Mouse (Mus musculus) heart, embryonic 11.5 days (tissue): ENCODE measurements around the gene Akap6. TPM values are rescaled to one million over a fixed set of nuclear protein-coding genes. Genes with fewer than 3 reads are reported as not detected.

ENCODE experiments used
- ATAC-seq: fragments of 200-750 bp; cut with Nextera tagmentation; replicated peaks from 2 replicates; pipeline ENCODE4 v1.8.0; 2017; ENCODE audit warnings: moderate library complexity; ENCODE audit not compliant: insufficient number of reproducible peaks, low FRiP score, low TSS enrichment
- H3K27ac ChIP-seq: fragments of 300-500 bp; sonication (generic); 2 replicates; pipeline ENCODE4 v1.5.1; 2014; ENCODE audit warnings: mild to moderate bottlenecking, low read depth, low read length
- H3K27me3 ChIP-seq: fragments of 300-500 bp; sonication (generic); 2 replicates; pipeline ENCODE4 v1.6.1; 2014; ENCODE audit warnings: mild to moderate bottlenecking, low read length, mixed read lengths; ENCODE audit not compliant: control insufficient read depth, insufficient read depth
- H3K36me3 ChIP-seq: fragments of 300-500 bp; sonication (generic); 2 replicates; pipeline ENCODE4 v1.6.1; 2014; ENCODE audit warnings: mild to moderate bottlenecking, low read length, moderate library complexity, mixed read lengths; ENCODE audit not compliant: control insufficient read depth, insufficient read depth
- H3K4me1 ChIP-seq: fragments of 300-500 bp; sonication (generic); 2 replicates; pipeline ENCODE4 v1.6.1; 2014; ENCODE audit warnings: low read length; ENCODE audit not compliant: control insufficient read depth, insufficient read depth
- H3K4me2 ChIP-seq: fragments of 300-500 bp; sonication (generic); 2 replicates; pipeline ENCODE4 v1.6.1; 2014; ENCODE audit warnings: mild to moderate bottlenecking, moderate library complexity
- H3K4me3 ChIP-seq: fragments of 300-500 bp; sonication (generic); 2 replicates; pipeline ENCODE4 v1.5.1; 2014; ENCODE audit warnings: low read depth, low read length
- H3K9ac ChIP-seq: fragments of 300-500 bp; sonication (generic); 2 replicates; pipeline ENCODE4 v1.6.1; 2014; ENCODE audit warnings: mild to moderate bottlenecking, low read depth, low read length, moderate library complexity
- H3K9me3 ChIP-seq: fragments of 300-500 bp; sonication (generic); replicated peaks from 2 replicates; pipeline ENCODE4 v1.6.1; 2016; ENCODE audit warnings: low read length; ENCODE audit not compliant: control insufficient read depth
- WGBS: fragments of 180-500 bp; shearing (Covaris S2); extraction: QIAGEN DNeasy Blood & Tissue Kit; methylation state at CpG from one replicate; pipeline ENCODE4 v1.1.7; 2014; ENCODE audit not compliant: insufficient replicate concordance; 5-methylcytosine and 5-hydroxymethylcytosine counted together
- polyA plus RNA-seq: library from polyadenylated mRNA; unstranded; fragments of >200 nt; fragmentation: Nextera tagmentation; extraction: Ambion mirVana; gene quantifications from 2 replicates; pipeline ENCODE4 v1.2.1, GENCODE M21; 2014

Gene Akap6
- polyA plus RNA-seq, 1 experiment from 2014 or later: 6.7 TPM

DNA sequence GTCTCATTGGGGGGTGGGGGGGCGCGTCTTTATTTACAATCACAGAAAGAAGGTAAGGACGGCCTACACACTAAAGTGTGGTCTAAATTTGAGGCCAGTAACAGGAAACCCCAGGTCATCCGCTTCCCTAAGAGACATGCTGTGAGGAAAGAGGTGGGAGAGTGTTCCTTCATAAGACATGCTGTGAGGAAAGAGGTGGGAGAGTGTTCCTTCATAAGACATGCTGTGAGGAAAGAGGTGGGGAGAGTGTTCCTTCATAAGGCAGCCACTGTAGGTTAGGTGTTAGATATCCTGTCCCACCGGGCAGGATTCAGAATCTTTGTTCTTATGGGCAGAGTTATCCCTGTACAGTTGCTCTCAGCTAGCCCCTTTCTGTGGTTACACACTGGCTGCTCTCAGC lies 494.5 kb downstream of the Akap6 start:
- no peaks in the 10 kb centered on the region for H3K27me3 ChIP-seq
- 76% methylated on average over 5 of the region's 5 CpGs for WGBS
- no peak overlapping the region for H3K9ac ChIP-seq
- no peaks in the 10 kb centered on the region for H3K36me3 ChIP-seq
- no peaks in the 10 kb centered on the region for H3K4me1 ChIP-seq
- H3K4me3 ChIP-seq: no peak overlapping the region
- no peak overlapping the region for H3K4me2 ChIP-seq
- H3K9me3 ChIP-seq: no peaks in the 10 kb centered on the region
- ATAC-seq: no peak
- H3K27ac ChIP-seq: no peak overlapping the region

Other genes with a start within 250 kb of the Akap6 start
- 42.1 and 42.3 TPM in 2 replicates for gene Arhgap5, start 195.4 kb upstream of the Akap6 start, polyA plus RNA-seq